Mouse (Mus musculus): Measurements from ENCODE around the gene Gm9903. TPM values are rescaled to one million over a fixed set of nuclear protein-coding genes. Genes with fewer than 3 reads are reported as not detected.

The Gm9903 gene
- polyA plus RNA-seq, 1 experiment from 2014 or later, result 0.44 TPM

- peaks cover 9% of the 10 kb centered on the region for H3K4me1 ChIP-seq (ENCODE audit: control insufficient read depth, insufficient read depth, low read length)
- H3K27ac ChIP-seq (ENCODE audit: low read depth, low read length), result no peak overlapping the region
- no peaks in the 10 kb centered on the region for H3K9me3 ChIP-seq (ENCODE audit: control insufficient read depth, low read length)
- ATAC-seq (ENCODE audit: low FRiP score) (no peak), DNase-seq (ENCODE audit: low spot score, missing footprints) (no peak)
- no peak overlapping the region for H3K4me2 ChIP-seq
- no peak overlapping the region for H3K9ac ChIP-seq (ENCODE audit: low read length)
- H3K27me3 ChIP-seq (ENCODE audit: control insufficient read depth, insufficient read depth, low read length), result no peaks in the 10 kb centered on the region
- no peak overlapping the region for H3K4me3 ChIP-seq (ENCODE audit: low read depth, low read length)
- peaks cover under 1% of the 10 kb centered on the region for H3K36me3 ChIP-seq (ENCODE audit: control insufficient read depth, insufficient read depth, low read length)
- 90% methylated on average over 1 of the region's 1 CpGs for WGBS
These were observed 2.8 kb downstream of the Gm9903 start for GRCm38 (mm10) chr5:33632526-33632925.

GRCm38 (mm10) chr5:33635361-33635760 lies 5.6 kb downstream of the Gm9903 start:
- Histone ChIP-seq H3K9ac (ENCODE audit: low read length) (no peak overlapping the region), H3K4me2 (no peak overlapping the region), H3K9me3 (ENCODE audit: control insufficient read depth, low read length) (no peaks in the 10 kb centered on the region), H3K36me3 (ENCODE audit: control insufficient read depth, insufficient read depth, low read length) (peaks cover 2% of the 10 kb centered on the region), H3K4me1 (ENCODE audit: control insufficient read depth, insufficient read depth, low read length) (no peaks in the 10 kb centered on the region), H3K27me3 (ENCODE audit: control insufficient read depth, insufficient read depth, low read length) (no peaks in the 10 kb centered on the region), H3K4me3 (ENCODE audit: low read depth, low read length) (no peak overlapping the region), H3K27ac (ENCODE audit: low read depth, low read length) (no peak overlapping the region)
- ATAC-seq (ENCODE audit: low FRiP score) (no peak), DNase-seq (ENCODE audit: low spot score, missing footprints) (no peak)
- WGBS, result 94% methylated on average over 3 of the region's 3 CpGs

DNA sequence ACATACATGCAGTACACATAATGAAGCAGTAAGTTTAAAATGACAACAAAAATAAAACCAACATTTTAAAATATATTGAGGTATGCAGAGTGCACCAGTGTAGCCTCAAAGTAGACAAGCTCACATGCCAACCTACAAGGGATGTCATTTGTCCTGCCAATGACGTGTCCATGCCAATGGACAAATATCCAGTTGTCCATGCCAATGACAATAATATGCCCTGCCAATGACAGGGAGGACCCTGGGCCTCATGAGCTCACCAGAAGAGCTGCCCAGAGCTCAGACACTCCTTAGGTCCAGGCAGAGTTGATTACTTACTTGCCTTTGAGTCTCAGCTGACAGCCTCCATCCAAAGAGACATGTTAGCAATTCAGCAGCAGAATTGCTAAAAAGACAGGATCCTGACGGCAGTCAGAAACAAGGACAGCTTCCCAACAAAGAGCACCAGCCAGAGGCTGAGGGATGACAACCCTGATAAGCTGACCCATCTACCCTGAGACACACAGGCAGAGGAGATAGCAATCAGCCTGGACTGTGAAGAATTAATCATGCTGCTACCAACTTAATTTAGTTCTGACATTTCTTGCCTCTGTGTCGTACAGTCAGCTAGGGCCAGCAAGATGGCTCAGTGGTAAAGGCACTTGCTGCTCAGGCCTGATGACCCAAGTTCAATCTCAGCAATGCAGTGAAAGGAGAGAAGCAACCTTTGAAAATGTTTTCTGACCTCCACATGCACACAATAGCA lies 8.1 kb downstream of the Gm9903 start:
- peak; percentile 51 for DNase-seq (ENCODE audit: low spot score, missing footprints)
- Histone ChIP-seq H3K36me3 (ENCODE audit: control insufficient read depth, insufficient read depth, low read length) (peaks cover 11% of the 10 kb centered on the region), H3K27me3 (ENCODE audit: control insufficient read depth, insufficient read depth, low read length) (no peaks in the 10 kb centered on the region), H3K4me2 (no peak overlapping the region), H3K27ac (ENCODE audit: low read depth, low read length) (no peak overlapping the region), H3K4me1 (ENCODE audit: control insufficient read depth, insufficient read depth, low read length) (no peaks in the 10 kb centered on the region), H3K9ac (ENCODE audit: low read length) (no peak overlapping the region), H3K9me3 (ENCODE audit: control insufficient read depth, low read length) (no peaks in the 10 kb centered on the region), H3K4me3 (ENCODE audit: low read depth, low read length) (no peak overlapping the region)
- 84% methylated on average over 3 of the region's 3 CpGs for WGBS
- ATAC-seq (ENCODE audit: low FRiP score), result no peak

DNA sequence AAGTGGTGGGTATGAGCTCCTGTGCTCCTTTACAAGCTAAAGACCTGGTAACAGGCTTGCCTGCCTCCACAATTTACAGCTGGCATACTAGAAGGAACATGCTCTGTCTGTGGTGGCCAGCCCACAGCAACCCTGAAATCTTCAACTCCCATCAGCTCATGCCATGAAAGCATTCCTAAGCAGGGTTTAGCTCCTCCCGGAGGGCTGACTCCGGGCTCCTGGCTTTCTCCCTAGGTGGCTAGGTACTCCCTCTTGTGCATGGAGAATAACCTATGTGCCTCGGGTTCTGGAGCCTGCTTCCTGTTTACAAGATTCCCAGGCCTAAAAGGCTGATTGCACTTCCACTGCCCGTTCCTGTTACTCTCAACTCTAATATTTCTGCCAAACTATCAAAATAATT lies 9.1 kb downstream of the Gm9903 start:
- Histone ChIP-seq H3K4me3 (ENCODE audit: low read depth, low read length) (no peak overlapping the region), H3K9me3 (ENCODE audit: control insufficient read depth, low read length) (no peaks in the 10 kb centered on the region), H3K9ac (ENCODE audit: low read length) (no peak overlapping the region), H3K27ac (ENCODE audit: low read depth, low read length) (no peak overlapping the region), H3K4me1 (ENCODE audit: control insufficient read depth, insufficient read depth, low read length) (no peaks in the 10 kb centered on the region), H3K4me2 (no peak overlapping the region), H3K36me3 (ENCODE audit: control insufficient read depth, insufficient read depth, low read length) (peaks cover 15% of the 10 kb centered on the region), H3K27me3 (ENCODE audit: control insufficient read depth, insufficient read depth, low read length) (no peaks in the 10 kb centered on the region)
- DNase-seq (ENCODE audit: low spot score, missing footprints), result peak; percentile 81
- ATAC-seq (ENCODE audit: low FRiP score), result no peak
- WGBS, result 83% methylated on average over 4 of the region's 4 CpGs

DNA sequence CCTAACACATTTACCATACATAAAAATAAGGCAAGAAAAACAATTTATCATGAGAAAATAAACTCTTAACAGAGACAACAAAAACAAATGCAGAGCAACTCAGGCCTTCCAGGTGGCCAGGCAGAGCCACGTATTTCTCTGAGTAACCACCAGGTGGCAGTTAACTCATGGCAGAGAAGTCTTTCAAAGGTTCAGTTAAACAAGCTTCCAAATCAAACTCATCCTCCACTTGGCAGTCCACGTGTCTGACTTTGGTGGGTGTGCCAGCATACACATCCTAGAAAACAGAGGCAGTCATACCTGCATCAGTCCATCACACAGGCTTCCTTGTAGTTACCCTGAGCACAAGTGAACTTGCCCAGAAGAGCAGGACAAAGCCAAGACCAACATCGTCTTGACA lies 10.9 kb downstream of the Gm9903 start:
- DNase-seq (ENCODE audit: low spot score, missing footprints) (peak; percentile 91), ATAC-seq (ENCODE audit: low FRiP score) (no peak)
- Histone ChIP-seq H3K9ac (ENCODE audit: low read length) (no peak overlapping the region), H3K9me3 (ENCODE audit: control insufficient read depth, low read length) (no peaks in the 10 kb centered on the region), H3K4me3 (ENCODE audit: low read depth, low read length) (no peak overlapping the region), H3K4me1 (ENCODE audit: control insufficient read depth, insufficient read depth, low read length) (no peaks in the 10 kb centered on the region), H3K36me3 (ENCODE audit: control insufficient read depth, insufficient read depth, low read length) (peaks cover 21% of the 10 kb centered on the region), H3K4me2 (no peak overlapping the region), H3K27ac (ENCODE audit: low read depth, low read length) (no peak overlapping the region), H3K27me3 (ENCODE audit: control insufficient read depth, insufficient read depth, low read length) (no peaks in the 10 kb centered on the region)
- WGBS, result 50% methylated on average over 3 of the region's 3 CpGs

DNA sequence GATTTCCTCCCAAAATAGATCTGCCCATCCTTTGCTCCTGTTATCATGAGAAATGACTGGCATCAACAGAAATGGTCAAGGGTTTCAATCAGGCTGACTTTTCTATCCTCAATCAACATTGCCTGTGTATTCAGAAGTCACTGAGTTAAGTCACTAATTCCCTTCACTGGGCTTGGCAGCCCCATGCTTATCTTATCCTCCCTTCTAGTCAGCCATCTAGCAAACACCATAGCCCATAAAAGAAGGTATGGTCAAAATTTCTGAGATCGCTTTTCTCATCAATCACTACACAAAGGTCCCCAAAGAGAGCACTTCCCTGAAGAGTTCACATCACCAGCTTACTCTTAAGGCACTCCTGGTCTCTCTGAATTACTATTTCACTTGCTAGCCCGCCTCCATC lies 21.3 kb downstream of the Gm9903 start:
- ATAC-seq (ENCODE audit: low FRiP score) (no peak), DNase-seq (ENCODE audit: low spot score, missing footprints) (no peak)
- H3K27ac ChIP-seq (ENCODE audit: low read depth, low read length), result peak overlapping the region; percentile 8; the same call in 1 of the 2 replicates
- 20% methylated on average over 2 of the region's 2 CpGs for WGBS
- H3K4me2 ChIP-seq, result peak overlapping the region; percentile 65
- H3K9me3 ChIP-seq (ENCODE audit: control insufficient read depth, low read length), result no peaks in the 10 kb centered on the region
- peak overlapping the region; percentile 55 for H3K4me3 ChIP-seq (ENCODE audit: low read depth, low read length)
- H3K36me3 ChIP-seq (ENCODE audit: control insufficient read depth, insufficient read depth, low read length), result peaks cover 12% of the 10 kb centered on the region
- no peaks in the 10 kb centered on the region for H3K27me3 ChIP-seq (ENCODE audit: control insufficient read depth, insufficient read depth, low read length)
- H3K4me1 ChIP-seq (ENCODE audit: control insufficient read depth, insufficient read depth, low read length), result peaks cover 17% of the 10 kb centered on the region
- peak overlapping the region; percentile 73 for H3K9ac ChIP-seq (ENCODE audit: low read length)

GRCm38 (mm10) chr5:33651541-33651920 lies 21.8 kb downstream of the Gm9903 start:
- Histone ChIP-seq H3K9me3 (ENCODE audit: control insufficient read depth, low read length) (no peaks in the 10 kb centered on the region), H3K4me3 (ENCODE audit: low read depth, low read length) (peak overlapping the region; percentile 55), H3K4me1 (ENCODE audit: control insufficient read depth, insufficient read depth, low read length) (peaks cover 20% of the 10 kb centered on the region), H3K27me3 (ENCODE audit: control insufficient read depth, insufficient read depth, low read length) (no peaks in the 10 kb centered on the region), H3K36me3 (ENCODE audit: control insufficient read depth, insufficient read depth, low read length) (peaks cover 7% of the 10 kb centered on the region; the same call in 1 of the 2 replicates), H3K9ac (ENCODE audit: low read length) (peak overlapping the region; percentile 73), H3K27ac (ENCODE audit: low read depth, low read length) (peak overlapping the region; percentile 95; the same call in 1 of the 2 replicates), H3K4me2 (peak overlapping the region; percentile 65)
- no peak for ATAC-seq (ENCODE audit: low FRiP score)
- no peak for DNase-seq (ENCODE audit: low spot score, missing footprints)
- 0% methylated on average over 11 of the region's 11 CpGs for WGBS

DNA sequence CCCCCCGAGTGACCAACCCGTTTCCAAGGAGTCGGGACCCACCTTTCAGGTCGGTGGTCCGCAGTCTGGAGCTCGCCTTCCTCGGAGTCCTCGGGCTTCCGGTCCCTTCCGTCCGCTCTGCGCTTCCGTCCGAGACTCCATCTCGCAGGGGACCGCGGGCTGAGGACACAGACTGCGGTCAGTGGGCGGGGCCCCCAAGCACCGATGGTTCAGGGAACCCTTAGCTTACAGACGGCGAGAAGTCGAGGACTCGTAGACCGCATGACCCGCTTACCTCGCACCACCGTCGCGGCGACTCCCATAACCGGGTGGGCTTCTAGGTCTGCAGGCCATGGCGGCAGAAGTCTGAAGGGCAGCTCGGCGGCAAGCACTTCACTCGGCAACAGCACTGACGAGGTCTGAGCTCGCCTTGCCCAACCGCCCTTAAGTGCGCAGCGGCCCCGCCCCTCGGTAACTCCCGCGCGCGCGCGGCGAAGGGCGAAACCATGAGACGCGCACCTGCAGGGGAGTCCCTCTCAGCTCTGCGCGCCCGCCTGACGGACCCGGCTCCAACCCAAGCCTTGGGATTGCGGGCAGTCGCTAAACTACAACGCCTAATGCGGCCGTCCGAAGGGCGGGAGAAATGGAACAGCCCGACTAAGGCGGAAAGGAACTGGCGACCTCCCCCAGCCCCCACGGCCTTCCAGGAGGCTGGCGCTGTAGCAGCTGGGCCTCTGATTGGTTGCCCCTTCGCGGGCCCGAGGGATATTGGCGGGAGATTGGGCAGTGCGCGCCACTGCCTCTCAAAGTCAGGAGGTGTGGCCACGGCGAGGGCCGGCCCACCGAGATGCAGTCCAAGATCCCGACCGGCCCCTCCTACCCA lies 22.4 kb downstream of the Gm9903 start, which contains the start of gene Slbp:
Gene Slbp, minus strand, starts transcription at position 654 of the 862 bp plus-strand sequence.
- peak within 1 kb of the TSS; percentile 73 for H3K9ac ChIP-seq (ENCODE audit: low read length)
- H3K4me1 ChIP-seq (ENCODE audit: control insufficient read depth, insufficient read depth, low read length), result peaks cover 27% of the 10 kb centered on the region
- H3K9me3 ChIP-seq (ENCODE audit: control insufficient read depth, low read length), result no peaks in the 10 kb centered on the region
- peaks cover 7% of the 10 kb centered on the region; the same call in 1 of the 2 replicates for H3K36me3 ChIP-seq (ENCODE audit: control insufficient read depth, insufficient read depth, low read length)
- peak; percentile 100 for DNase-seq (ENCODE audit: low spot score, missing footprints)
- H3K27me3 ChIP-seq (ENCODE audit: control insufficient read depth, insufficient read depth, low read length), result no peaks in the 10 kb centered on the region
- ATAC-seq (ENCODE audit: low FRiP score), result peak; percentile 97
- under 1% methylated on average over 82 of the region's 82 CpGs for WGBS
- peak within 1 kb of the TSS; percentile 95 for H3K27ac ChIP-seq (ENCODE audit: low read depth, low read length)
- H3K4me2 ChIP-seq, result peak within 1 kb of the TSS; percentile 65
- H3K4me3 ChIP-seq (ENCODE audit: low read depth, low read length), result peak within 1 kb of the TSS; percentile 55

- peaks cover 27% of the 10 kb centered on the region for H3K4me1 ChIP-seq (ENCODE audit: control insufficient read depth, insufficient read depth, low read length)
- peak overlapping the region; percentile 55 for H3K4me3 ChIP-seq (ENCODE audit: low read depth, low read length)
- WGBS, result 2% methylated on average over 9 of the region's 9 CpGs
- H3K27me3 ChIP-seq (ENCODE audit: control insufficient read depth, insufficient read depth, low read length), result no peaks in the 10 kb centered on the region
- H3K27ac ChIP-seq (ENCODE audit: low read depth, low read length), result peak overlapping the region; percentile 32; the same call in 1 of the 2 replicates
- H3K9me3 ChIP-seq (ENCODE audit: control insufficient read depth, low read length), result no peaks in the 10 kb centered on the region
- peaks cover 7% of the 10 kb centered on the region; the same call in 1 of the 2 replicates for H3K36me3 ChIP-seq (ENCODE audit: control insufficient read depth, insufficient read depth, low read length)
- peak overlapping the region; percentile 65 for H3K4me2 ChIP-seq
- ATAC-seq (ENCODE audit: low FRiP score) (peak; percentile 49), DNase-seq (ENCODE audit: low spot score, missing footprints) (no peak)
- peak overlapping the region; percentile 51; the same call in 1 of the 2 replicates for H3K9ac ChIP-seq (ENCODE audit: low read length)
These were observed 23.1 kb downstream of the Gm9903 start for GRCm38 (mm10) chr5:33652783-33653173.
